Mouse (Mus musculus) gastrocnemius, adult 2 months (tissue): Measurements from ENCODE around the gene Cacna1c. TPM values are rescaled to one million over a fixed set of nuclear protein-coding genes. Genes with fewer than 3 reads are reported as not detected.
A peak's percentile ranks its signal among the peaks of the same experiment; 100 is the strongest.

Experiments used
- DNase-seq: peaks from one replicate; pipeline ENCODE4 v3.0.0; 2022
- H3K27ac ChIP-seq: fragments of 200-600 bp; 2 replicates; pipeline ENCODE4 v1.8.1; 2022; ENCODE audit warnings: mild to moderate bottlenecking
- H3K4me3 ChIP-seq: fragments of 200-600 bp; 2 replicates; pipeline ENCODE4 v1.8.1; 2022; ENCODE audit warnings: mild to moderate bottlenecking, moderate library complexity
- CTCF ChIP-seq: fragments of 200-600 bp; IDR thresholded peaks from 2 replicates; pipeline ENCODE4 v1.8.1; 2022; ENCODE audit warnings: antibody characterized with exemption, mild to moderate bottlenecking, moderate library complexity
- intact Hi-C: fragments of 180-260 bp; cut with DNase I; formaldehyde crosslinking; loops from one replicate; pipeline ENCODE4 v1.15.1; 2025
- total RNA-seq, 2 experiments: library from RNA; stranded (reverse); gene quantifications; 2 replicates each; pipeline ENCODE4 v1.2.3; 2021

Gene Cacna1c
- total RNA-seq, 2 experiments from 2014 or later, result 1.7 to 1.9 TPM

DNA sequence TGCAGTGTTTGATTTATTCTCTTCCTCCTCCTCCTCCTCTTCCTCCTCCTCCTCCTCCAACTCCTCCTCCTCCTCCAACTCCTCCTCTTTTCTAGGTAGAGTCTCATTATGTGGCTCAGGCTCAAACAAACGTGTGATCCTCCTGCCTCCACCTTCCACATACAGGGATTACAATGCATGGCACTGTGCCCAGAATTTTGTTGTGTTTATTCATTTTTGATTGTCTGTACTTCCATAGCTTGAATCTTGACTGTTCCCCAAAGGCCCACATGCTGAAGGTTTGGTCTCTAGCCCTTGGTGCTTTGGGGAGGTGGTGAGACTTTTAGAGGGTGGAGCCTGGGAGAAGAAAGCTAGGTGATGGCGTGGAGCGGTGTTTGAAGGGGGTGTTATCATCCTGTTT lies 383.7 kb downstream of the Cacna1c start:
- no peak overlapping the region for H3K4me3 ChIP-seq
- intact Hi-C loops, result no loop called here
- DNase-seq, result no peak
- TF ChIP-seq CTCF, result no peak
- H3K27ac ChIP-seq, result no peak overlapping the region

DNA sequence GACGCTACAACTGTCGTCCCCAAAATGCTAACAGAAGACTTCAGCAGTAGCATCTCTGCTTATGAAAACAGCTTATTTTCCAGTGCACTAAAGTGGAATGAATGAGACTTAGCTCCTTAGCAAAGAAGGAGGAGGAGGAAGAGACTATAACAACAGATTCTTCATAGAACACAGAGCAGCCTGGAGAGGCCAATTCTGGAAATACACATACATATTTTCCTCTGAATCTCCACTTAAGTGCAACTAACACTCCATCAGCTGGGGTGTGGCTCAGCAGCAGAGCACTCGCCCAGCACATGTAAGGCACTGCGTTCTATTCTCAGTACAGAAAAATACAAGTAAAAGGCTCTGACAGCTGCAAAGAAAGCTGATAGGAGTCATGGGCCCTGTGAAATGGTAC lies 384.2 kb downstream of the Cacna1c start:
- DNase-seq, result no peak
- Histone ChIP-seq H3K4me3 (no peak overlapping the region), H3K27ac (no peak overlapping the region)
- intact Hi-C loops, result no loop called here
- TF ChIP-seq CTCF, result no peak

DNA sequence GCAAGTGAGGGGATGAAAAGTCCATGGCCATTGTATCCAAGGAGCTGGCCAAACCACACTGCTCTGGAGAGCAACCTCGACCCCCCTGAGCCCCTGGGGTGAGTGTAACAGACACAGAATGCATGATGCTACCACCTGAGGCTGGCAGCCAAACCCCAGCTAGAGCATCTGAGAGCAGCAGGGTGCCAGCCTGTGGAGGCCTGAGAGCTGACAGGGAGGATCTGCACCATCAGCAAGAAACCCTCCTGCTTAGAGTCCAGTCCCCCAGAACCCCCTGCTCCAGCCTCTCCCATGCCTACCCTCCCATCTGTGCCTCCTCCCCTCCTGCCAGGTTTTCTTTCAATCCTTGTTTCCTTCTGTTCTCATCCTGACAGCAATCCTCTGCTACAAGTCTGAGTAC lies 385.4 kb downstream of the Cacna1c start:
- TF ChIP-seq CTCF, result no peak
- DNase-seq, result no peak
- intact Hi-C loops, result no loop called here
- Histone ChIP-seq H3K27ac (no peak overlapping the region), H3K4me3 (no peak overlapping the region)

DNA sequence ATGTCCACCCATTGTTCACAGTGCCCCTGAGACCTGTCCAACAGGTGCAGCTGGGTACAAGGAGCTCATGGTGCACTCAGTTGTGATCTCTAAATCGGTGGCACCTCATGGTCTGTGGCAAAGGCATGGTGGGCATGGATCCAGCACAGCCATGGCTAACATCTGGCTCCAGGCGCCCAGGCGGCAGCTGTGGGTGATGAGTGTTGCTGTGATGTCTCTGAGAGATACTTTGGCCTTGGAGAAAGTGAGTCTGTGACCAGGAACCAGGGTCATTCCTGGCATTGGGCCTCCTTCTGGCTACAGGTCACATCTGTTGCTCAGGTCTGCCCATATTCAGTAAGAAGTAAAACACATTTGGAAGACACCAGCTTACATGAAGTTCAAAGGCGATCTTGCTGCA lies 391.1 kb downstream of the Cacna1c start:
- no peak for TF ChIP-seq CTCF
- intact Hi-C loops, result no loop called here
- no peak for DNase-seq
- no peak overlapping the region for H3K27ac ChIP-seq
- H3K4me3 ChIP-seq, result no peak overlapping the region

DNA sequence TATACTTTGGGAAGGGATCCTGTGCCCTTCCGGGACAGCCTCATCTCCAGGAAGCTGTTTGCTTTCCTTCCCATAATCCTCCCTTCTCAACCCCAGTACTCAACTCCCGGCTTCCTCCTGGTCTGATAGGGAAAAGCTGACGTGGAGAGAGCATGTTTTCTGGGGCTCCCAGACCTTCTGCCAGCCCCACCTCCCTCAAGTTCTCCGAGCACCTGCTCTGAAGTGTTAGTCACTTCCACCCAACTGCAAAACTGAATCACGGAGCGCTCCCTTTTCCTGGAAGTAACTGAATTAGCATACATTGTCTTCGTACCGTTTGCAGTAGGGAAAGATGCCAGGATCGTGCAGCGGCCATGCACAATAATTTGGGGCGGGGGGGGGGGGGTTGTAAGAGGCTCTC lies 393.9 kb downstream of the Cacna1c start:
- intact Hi-C loops, result no loop called here
- no peak for TF ChIP-seq CTCF
- no peak for DNase-seq
- H3K27ac ChIP-seq, result no peak overlapping the region
- H3K4me3 ChIP-seq, result no peak overlapping the region

DNA sequence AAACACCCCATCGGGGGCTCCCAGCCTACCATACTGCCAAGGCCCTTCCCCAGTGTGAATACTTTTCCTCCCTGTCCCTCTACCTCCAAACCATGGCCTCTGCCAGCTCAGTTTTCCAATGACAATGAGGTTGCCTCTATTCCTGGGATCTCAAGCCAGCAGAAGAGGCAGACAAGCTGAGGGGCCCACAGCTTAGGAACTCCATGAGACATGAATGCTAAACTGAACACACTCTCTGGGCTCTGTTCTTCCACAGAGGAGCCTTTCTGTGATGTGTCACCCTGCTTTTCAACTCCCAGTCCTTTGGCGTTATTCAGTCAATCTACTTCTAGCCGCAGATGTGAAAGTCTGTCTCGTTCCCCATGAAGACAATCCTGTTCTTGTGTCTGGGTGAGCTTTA lies 399.8 kb downstream of the Cacna1c start:
- H3K4me3 ChIP-seq, result no peak overlapping the region
- H3K27ac ChIP-seq, result no peak overlapping the region
- DNase-seq, result no peak
- TF ChIP-seq CTCF, result no peak
- intact Hi-C loops, result no loop called here

DNA sequence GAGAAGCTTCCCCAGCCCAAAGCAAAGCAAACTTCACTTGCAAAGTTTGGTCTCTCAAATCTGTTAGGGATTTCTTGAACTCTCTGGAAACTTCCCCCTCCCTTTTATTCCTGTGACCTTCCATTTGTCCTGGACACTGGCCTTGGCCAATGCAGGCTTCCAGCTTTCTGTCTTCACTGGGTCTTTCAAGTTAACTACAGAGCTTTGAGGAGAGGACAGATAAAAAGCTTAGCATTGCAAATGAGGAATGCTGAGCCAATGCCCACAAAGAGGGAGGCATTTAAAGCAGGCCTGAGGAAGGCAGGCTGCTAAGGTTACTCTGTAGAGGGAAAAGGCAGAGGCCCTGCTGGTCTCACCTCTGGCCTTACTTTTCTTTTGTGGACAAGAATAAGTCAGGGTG lies 400.5 kb downstream of the Cacna1c start:
- Histone ChIP-seq H3K4me3 (no peak overlapping the region), H3K27ac (no peak overlapping the region)
- no peak for TF ChIP-seq CTCF
- intact Hi-C loops, result no loop called here
- DNase-seq, result no peak

DNA sequence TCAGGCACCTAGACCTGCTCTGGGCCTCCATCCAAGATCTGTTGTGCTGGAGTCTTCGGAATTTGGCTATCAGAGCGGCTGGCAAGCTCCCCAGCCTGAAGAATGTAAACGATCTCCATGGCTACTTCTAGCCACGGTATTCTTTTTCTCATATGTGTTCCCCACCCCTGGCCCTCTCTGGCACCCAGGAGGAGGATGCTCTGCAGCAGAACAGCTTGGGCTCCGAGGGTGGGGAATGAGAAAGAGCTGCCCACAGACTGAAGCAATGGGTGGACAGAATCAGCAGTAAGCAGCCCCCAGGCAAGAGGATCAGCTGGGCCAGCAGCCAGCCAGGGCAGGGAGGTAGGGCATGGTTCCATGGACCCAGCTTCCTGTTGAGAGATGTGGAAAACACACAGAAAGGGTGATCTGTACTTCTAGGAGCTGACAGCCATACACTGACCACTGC lies 404.3 kb downstream of the Cacna1c start:
- peak; percentile 42 for DNase-seq
- no peak overlapping the region for H3K27ac ChIP-seq
- intact Hi-C loops, result no loop called here
- TF ChIP-seq CTCF, result no peak
- H3K4me3 ChIP-seq, result no peak overlapping the region

DNA sequence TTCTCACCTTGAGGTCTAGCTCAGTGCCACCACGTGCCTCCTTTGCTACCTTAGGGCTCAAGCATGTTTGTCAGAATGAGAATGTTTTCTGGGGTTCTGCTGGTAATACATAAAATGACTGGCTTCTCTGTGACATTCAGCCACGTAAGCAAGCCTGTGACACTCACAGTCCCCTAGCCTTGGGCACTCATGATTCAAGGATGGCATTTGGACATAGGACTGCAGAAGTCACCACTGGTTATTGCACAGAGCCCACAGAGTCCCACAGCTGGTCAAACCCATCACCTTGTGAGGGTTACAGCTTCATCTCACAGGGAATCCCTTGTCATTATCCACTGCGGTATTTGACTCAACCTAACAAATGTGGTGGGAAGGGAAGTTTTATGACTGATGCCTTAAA lies 408.3 kb downstream of the Cacna1c start:
- Histone ChIP-seq H3K27ac (no peak overlapping the region), H3K4me3 (no peak overlapping the region)
- TF ChIP-seq CTCF, result no peak
- intact Hi-C loops, result no loop called here
- no peak for DNase-seq

DNA sequence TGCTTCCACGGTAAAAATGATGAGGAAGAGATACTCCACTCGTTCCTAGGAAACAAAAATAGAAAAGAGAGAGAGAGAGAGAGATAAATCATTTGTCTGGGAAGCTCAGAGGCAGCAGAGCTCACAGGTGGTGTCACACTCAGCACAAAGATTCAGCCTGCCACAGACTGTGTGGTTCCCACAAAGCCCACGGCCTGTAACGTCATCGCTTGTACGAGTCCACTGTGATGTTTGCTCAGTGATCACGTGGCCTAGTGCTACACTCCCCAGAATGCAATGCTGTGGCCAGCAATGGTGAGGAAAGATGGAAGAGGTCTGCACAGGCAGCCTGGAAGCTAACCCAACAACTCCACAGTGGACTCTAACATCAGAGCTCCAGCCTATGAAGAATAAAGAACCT lies 415.9 kb downstream of the Cacna1c start:
- DNase-seq, result no peak
- TF ChIP-seq CTCF, result no peak
- intact Hi-C loops, result no loop called here
- H3K4me3 ChIP-seq, result no peak overlapping the region
- H3K27ac ChIP-seq, result no peak overlapping the region

DNA sequence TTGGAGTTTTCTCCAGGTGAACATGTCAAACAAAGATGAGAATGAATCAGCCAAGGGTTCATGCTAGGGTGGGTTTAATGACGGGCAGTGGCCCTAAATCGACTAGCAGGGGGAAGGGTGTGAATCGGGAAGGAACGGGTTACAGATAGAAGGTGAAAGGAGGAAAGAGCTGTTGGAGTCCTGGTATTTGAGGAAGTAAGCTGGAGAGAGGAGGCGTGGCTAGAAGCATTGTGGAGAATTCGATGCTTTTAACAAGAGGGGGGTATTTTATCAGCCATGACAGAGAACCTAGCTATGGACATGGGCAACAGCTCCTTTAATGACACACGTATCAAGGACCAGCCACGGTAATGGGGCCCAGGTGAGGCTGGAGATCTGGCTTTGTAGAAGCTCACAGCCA lies 417.0 kb downstream of the Cacna1c start:
- Histone ChIP-seq H3K4me3 (no peak overlapping the region), H3K27ac (no peak overlapping the region)
- TF ChIP-seq CTCF, result no peak
- DNase-seq, result no peak
- intact Hi-C loops, result no loop called here

DNA sequence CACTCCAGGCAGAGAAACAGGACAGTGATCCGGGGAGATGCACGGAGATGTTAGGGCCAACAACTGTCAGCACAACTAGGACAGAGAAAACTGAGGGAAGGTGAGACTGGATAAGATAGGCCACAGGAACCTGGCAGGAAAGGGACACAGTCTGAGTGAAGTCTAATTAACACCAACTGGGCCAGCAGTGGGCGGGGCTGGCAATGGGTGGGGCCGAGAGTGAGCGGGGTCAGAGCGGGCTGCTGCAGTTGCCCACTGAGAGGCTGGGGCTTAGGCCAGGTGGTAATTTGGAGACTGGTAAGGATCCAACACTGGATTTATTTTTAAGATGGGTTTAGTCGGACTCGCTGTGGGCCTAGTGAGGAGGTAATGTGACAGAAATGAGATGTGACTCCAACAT lies 418.8 kb downstream of the Cacna1c start:
- intact Hi-C loops, result no loop called here
- TF ChIP-seq CTCF, result no peak
- H3K27ac ChIP-seq, result no peak overlapping the region
- no peak overlapping the region for H3K4me3 ChIP-seq
- DNase-seq, result no peak

DNA sequence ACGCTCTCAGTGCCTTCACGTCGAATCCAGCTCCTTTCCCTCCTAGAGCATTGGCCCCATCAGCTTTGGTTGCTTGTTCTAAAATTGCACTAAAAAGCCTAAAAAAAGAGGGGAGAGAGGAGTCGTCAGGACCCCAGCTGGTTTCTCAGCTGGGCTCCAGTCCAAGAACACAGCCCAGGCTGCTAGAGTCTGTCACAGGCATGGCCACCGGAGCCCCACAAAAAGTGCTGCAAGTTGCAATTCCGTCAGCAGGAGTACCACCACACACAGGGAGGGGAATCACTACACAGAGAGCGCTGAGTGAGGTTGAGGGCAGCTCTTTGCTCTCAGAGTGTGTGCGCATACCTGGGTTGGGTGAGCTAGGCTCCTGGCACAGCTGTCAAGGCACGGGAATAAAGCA lies 419.8 kb downstream of the Cacna1c start:
- no peak for TF ChIP-seq CTCF
- intact Hi-C loops, result no loop called here
- no peak for DNase-seq
- Histone ChIP-seq H3K4me3 (no peak overlapping the region), H3K27ac (no peak overlapping the region)

DNA sequence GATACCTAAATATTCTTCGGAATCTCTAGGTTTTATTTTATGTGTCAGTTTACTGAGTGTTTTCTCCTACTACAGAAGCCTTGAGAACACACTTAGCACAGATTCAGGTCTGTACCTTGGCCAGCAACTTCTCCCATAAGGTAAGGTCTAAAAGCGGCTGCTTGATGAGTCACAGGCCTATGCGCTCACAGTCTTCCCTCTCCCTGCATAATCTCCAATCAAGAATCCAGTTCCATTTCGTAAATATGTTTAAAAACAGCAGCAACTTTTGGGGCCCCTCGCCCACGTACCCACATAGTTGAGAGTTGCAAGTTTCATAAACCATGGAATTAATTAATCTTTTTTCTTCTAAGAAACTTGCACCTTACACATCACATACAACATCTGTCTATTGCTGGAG lies 423.6 kb downstream of the Cacna1c start:
- TF ChIP-seq CTCF, result no peak
- DNase-seq, result no peak
- Histone ChIP-seq H3K4me3 (no peak overlapping the region), H3K27ac (no peak overlapping the region)
- intact Hi-C loops, result no loop called here

DNA sequence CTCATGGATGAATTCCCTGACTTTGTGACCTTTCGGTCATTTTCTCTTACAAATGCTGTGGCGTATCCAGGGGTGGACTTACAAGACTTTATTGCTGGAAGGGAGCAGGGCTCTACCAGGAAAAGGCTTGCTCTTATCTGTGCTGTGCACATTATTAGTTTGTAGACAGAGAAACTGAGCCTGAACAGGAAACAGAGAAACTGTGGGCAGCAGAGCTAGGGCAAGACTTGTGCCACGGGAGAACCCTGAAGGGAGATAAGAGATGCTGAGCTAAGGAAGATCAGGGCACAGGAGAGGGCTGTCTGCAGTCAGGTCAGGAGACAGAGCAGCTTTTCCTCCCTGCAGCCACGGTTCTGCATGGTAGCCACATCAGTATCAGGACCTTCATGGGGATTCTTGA lies 425.1 kb downstream of the Cacna1c start:
- intact Hi-C loops, result no loop called here
- TF ChIP-seq CTCF, result no peak

More for the DNA sequence above, 425.1 kb downstream of the Cacna1c start:
- Histone ChIP-seq H3K4me3 (no peak overlapping the region), H3K27ac (no peak overlapping the region)
- no peak for DNase-seq
